Mouse (Mus musculus): ENCODE data around the gene B3gnt3.
A peak's percentile ranks its signal among the peaks of the same experiment; 100 is the strongest.
"Not testable (repeated sequence)": the region's sequence is repeated elsewhere in the genome, so short reads cannot be mapped to it uniquely, and the experiment has no call there.

The B3gnt3 gene

DNA sequence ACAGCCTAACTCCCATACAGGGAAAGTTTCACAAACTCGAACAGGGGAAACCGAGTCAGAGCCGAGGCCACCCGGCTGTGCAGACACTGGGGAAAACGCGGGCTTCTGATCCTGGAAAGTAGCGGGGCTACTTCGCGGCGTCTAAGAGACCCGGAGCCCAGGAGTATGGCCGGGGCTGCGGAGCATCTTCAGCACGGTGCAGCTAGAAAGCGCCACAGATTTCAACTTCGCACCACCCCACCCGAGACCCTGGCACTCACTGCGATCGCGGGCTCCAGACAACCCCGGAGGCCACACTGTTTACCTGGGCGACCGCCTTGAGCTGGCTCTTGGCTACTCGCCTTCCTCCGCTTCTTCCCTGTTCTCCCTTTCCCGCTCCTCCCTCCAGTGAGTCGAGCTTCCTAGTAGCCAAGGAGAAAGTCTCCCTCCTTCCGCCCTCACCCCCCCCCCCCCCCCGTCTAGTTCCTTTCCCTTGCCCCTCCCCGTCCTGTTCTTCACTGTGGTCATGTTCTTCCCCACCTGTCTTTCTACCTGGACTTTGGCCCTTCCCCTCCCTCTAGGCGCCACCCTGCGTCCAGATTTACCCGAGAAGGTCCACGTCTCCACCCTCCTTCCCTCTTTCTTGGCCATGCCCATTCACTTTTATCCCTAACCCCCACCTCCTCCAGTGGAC, at the start of gene B3gnt3:
TSS of gene B3gnt3 (minus strand) at position 376 of the 673 bp plus-strand sequence.
- peak; percentile 51 for DNase-seq (ENCODE audit: low spot score)

GRCm38 (mm10) chr8:71749321-71750075, 47.9 kb upstream of the B3gnt3 start:
- not testable (repeated sequence) for DNase-seq (ENCODE audit: low spot score)

DNA sequence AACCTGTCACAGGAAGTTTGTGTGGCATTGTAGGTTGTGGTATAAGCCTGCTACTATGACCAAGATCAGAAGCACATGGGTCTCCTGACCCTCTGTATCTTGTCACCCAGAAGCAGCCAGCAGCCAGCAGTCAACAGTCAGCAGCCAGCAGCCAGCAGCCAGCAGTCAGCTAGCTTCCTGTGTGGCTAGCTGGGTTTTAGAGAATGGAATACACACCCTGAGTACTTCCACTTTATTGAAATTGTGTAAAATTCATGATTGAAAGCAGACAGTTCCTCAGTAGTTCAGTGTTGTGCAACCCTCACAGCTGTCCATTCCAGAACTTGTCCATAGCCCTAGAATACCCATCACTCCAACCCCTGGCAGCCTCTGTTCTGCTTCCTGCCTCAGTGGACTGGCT, 45.5 kb upstream of the B3gnt3 start:
- DNase-seq (ENCODE audit: low spot score) = not testable (repeated sequence)

DNA sequence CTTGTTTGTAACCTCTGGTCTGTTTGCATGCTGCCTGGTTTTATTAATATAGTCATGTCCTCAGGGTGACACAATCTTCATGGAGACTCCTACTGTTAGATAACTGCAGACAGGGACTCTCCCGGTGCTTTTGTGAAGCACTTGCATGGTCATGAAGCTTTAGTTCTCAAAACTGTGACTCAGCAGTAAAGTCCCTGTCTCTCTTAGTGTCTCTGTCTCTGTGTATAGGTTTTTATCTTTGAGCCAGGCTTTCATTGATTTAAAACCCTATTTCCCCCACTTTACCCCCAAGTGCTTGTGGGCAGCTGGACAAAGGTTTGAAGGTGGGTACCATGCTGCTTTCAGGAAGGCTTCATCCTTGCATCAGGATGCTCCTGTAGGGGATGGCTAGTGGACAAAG, 43.7 kb upstream of the B3gnt3 start:
- DNase-seq (ENCODE audit: low spot score) = no peak

- DNase-seq (ENCODE audit: low spot score) = no peak
These were observed 41.2 kb upstream of the B3gnt3 start for GRCm38 (mm10) chr8:71742783-71743182.

- no peak for DNase-seq (ENCODE audit: low spot score)
These were observed 40.1 kb upstream of the B3gnt3 start for GRCm38 (mm10) chr8:71741687-71742114.

GRCm38 (mm10) chr8:71741226-71741625, 39.6 kb upstream of the B3gnt3 start:
- DNase-seq (ENCODE audit: low spot score) = no peak

GRCm38 (mm10) chr8:71738316-71738715, 36.7 kb upstream of the B3gnt3 start:
- not testable (repeated sequence) for DNase-seq (ENCODE audit: low spot score)

DNA sequence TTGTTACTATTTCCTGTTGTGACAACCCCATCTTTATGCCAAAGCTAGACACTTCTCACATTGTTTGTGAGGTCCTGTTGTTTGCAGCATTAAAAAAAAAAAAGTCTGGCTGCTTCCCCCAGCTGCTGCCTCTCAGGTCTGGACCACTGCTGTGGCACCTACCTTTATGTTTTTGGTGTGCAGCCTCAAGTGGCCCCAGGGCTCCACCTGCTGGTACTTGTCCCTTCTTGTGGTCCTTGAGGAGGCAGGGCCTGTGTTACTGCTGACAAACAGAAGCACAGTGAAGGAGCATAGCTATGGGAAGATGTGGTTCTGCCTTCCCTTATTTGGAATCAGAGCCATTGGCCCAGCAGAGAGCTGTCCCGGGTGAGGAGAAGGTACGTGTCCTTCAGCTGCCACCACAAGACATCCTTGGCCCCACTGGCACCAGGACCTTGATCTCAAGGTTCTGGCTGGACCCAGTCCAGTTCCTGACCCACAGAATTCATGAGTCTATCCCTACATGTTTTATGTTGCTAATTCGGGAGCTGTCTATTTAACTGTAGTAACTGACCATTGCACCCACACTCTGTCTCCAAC, 30.2 kb upstream of the B3gnt3 start:
- DNase-seq (ENCODE audit: low spot score) = peak; percentile 74

DNA sequence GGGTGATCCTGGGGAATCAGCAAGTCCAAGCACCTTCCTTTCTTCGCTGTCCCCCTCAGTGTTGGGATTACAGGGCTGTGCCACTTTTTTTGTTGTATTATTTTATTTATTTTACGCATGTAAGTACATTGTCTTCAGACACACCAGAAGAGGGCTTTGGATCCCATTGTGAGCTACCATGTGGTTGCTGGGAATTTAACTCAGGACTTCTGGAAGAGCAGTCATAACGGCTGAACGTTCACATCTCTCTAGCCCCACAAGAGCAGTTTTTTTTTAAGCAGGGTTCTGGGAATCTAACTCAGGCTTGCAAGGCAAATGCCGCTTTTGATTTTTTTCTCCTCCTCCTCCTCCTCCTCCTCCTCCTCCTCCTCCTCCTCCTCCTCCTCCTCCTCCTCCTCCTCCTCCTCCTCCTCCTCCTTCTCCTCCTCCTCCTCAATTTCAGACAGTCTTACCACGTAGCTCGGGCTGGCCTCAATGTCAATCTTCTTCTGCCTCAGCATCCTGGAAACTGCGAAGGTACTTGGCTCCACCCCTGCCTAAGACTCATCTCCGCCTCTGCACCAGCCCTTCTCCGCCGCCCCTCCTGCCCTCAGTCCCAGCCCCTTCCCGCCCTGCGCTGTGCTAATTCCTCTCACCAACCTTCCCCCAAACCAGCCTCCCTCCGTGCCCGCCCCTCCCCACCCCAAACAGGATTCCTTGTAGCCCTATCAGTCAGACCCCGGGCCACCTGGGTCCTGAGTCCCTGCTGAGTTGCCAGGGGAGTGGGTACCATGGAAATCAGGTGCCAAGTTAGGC, 27.4 kb upstream of the B3gnt3 start:
- peak; percentile 66 for DNase-seq (ENCODE audit: low spot score)

DNA sequence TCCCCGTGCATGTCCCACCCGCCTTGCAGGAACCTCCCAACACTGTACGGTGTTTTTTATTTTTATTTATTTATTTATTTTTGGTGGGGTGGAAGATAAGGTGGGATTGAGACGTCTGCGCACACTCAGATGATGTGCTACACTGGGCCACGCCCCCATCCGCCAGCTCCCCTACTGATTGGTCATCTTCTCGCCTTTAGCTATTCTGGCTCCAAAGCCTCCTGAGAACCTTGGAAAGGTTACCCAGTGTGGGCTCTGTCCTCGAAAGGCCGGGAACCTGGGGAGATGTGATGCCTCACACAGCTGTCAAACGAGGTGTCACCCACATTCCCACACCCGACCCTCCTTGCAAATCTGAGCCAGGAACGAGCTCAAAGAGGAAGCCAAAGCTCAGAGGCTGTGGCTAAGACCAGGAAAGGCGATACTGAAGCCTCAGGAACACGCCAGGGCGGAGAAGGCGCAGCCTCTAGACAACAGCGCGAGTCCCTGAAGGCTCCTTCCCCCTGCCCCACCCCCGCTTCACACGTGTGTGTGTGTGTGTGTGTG, 26.7 kb upstream of the B3gnt3 start:
- DNase-seq (ENCODE audit: low spot score) = peak; percentile 67

GRCm38 (mm10) chr8:71725122-71725924, 23.7 kb upstream of the B3gnt3 start, which contains the start of gene Fcho1:
Fcho1 (minus strand) TSS chr8:71725716.
- peak; percentile 93 for DNase-seq (ENCODE audit: low spot score)

- DNase-seq (ENCODE audit: low spot score) = no peak
These were observed 22.8 kb upstream of the B3gnt3 start for GRCm38 (mm10) chr8:71724389-71724788.

DNA sequence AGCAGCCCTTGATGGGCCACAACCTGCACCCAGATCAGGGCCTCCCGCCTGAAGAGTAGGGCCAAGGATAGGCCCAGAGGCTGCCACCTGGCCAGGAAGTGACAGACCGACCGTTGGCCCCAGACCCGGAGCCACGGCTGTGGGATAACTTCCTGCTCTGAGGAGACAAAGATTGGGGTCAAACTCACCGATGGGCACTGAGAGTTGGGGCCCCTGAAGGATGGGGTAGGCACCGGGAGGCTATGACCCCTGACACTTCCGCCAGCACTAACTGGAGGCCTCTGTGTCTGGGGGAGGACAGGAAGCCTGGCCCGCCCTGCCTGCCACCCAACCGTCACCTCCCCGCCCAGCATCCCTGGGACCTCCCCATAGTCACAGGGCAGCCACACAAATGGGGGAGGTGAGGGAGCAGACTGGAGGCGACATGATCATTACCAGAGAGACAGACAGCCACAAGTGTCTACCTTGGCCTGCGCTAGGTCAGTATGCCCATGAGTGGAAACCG, 21.5 kb upstream of the B3gnt3 start:
- DNase-seq (ENCODE audit: low spot score) = no peak

GRCm38 (mm10) chr8:71719928-71720457, 18.4 kb upstream of the B3gnt3 start:
- peak; percentile 73 for DNase-seq (ENCODE audit: low spot score)

DNA sequence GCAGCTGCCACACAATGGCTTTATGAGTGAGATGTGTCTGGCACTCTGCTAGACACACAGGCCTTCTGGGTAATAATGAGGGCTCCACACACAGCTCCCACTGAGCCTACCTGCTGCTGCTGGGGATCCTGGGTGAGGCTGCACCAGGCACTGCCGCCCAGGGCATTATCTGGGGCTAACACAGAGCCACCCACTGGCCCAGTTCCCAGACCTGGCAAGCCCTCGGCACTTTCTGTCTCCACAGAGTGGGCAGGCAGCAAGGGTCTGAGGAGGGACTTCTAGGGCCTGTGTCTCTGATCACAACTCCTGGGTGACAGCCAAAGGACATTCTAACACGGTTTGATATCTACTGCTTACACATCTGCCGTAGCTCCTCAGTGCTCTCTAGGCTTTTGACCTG, 17.6 kb upstream of the B3gnt3 start:
- peak; percentile 73 for DNase-seq (ENCODE audit: low spot score)

DNA sequence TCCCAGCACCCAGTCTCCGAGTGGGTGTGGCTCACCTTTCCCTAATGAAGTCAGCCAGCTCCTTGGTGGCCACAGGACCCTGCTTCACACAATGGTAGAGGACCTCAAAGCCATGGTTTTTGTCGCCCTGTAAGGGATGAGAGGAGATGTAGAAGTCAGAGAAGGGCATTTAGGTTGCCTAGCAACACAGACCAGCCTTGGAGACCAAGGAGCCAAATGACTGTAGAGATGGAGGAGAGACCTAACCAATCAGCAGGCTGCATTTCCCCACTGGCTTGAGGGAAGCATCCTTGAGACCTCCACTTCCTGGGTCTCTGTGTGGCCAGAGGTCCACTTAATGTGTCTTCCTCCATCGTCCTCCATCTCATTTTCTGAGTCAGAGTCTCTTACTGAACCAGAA, 16.7 kb upstream of the B3gnt3 start:
- DNase-seq (ENCODE audit: low spot score) = no peak

DNA sequence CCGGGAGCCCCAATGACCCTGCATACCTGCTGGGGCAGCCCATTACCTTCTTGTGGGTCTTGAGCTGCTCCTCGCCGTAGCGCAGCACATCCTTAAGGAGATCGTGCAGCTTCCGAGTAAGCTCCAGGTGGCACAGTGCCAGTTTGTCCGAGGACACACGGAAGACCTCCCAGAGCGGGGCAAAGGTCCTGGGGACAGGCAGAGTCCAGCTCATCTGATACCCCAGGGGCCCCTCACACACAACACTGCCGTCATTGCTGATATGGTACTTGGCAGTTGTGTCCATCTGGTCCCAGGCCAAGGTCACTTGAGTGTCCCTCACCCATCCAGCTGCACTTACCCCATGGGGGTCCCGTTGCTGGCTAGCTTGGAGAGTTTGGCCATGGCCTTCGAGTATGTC, 15.5 kb upstream of the B3gnt3 start:
- no peak for DNase-seq (ENCODE audit: low spot score)

DNA sequence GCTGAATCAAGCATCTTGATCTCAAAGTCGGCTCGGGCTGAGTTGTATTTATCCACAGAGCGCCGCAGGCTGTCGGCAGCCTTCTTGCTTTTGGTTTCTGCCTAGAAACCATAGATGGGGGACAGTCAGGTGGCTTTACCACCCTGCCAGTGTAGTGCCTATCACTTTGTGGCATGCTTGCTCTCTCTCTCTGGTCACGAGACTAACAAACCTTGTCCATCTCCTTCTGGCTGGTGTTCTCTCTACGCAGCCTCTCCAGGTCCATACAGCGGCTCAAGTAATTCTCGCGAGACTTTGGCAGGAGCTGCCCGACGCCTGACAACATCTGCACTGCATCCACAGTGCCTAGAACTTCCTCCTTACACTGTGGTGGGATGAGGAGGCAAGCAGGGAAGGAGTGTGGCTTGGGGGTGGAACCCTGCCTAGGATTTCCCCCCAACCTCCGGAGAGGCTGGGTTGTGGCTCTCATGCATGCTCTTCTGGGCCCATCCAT, 15.0 kb upstream of the B3gnt3 start:
- no peak for DNase-seq (ENCODE audit: low spot score)

- no peak for DNase-seq (ENCODE audit: low spot score)
These were observed 13.9 kb upstream of the B3gnt3 start for GRCm38 (mm10) chr8:71715531-71715930.
